Mouse (Mus musculus) embryo, embryonic 10 days (tissue): ENCODE data around the gene AC134908.4.
"Not testable (repeated sequence)": the region's sequence is repeated elsewhere in the genome, so short reads cannot be mapped to it uniquely, and the experiment has no call there.

Experiments
- DNase-seq: peaks from one replicate; pipeline ENCODE4 v3.0.0-alpha.2; 2015; ENCODE audit warnings: low spot score

AC134908.4 gene

GRCm38 (mm10) chr17:25769331-25769730, 26.1 kb downstream of the AC134908.4 start:
- DNase-seq = no peak

- DNase-seq = peak; percentile 20
Observed at GRCm38 (mm10) chr17:25765886-25766285, 29.6 kb downstream of the AC134908.4 start.

GRCm38 (mm10) chr17:25762591-25762990, 32.9 kb downstream of the AC134908.4 start:
- DNase-seq = no peak

GRCm38 (mm10) chr17:25761561-25761970, 33.9 kb downstream of the AC134908.4 start:
- DNase-seq = peak; percentile 45

GRCm38 (mm10) chr17:25760148-25760547, 35.3 kb downstream of the AC134908.4 start:
- DNase-seq = no peak

- DNase-seq = no peak
Observed at GRCm38 (mm10) chr17:25757691-25758090, 37.8 kb downstream of the AC134908.4 start.

GRCm38 (mm10) chr17:25756378-25757242, 38.8 kb downstream of the AC134908.4 start:
- no peak for DNase-seq

GRCm38 (mm10) chr17:25755627-25756377, 39.7 kb downstream of the AC134908.4 start:
- DNase-seq = no peak

GRCm38 (mm10) chr17:25755086-25755485, 40.4 kb downstream of the AC134908.4 start:
- no peak for DNase-seq

- DNase-seq = no peak
Observed at GRCm38 (mm10) chr17:25754241-25754640, 41.2 kb downstream of the AC134908.4 start, which contains the start of gene Msln. Msln (minus strand) TSS chr17:25754378.

GRCm38 (mm10) chr17:25751446-25751845, 44.0 kb downstream of the AC134908.4 start:
- no peak for DNase-seq

GRCm38 (mm10) chr17:25749314-25749713, 46.1 kb downstream of the AC134908.4 start:
- no peak for DNase-seq

GRCm38 (mm10) chr17:25748238-25748637, 47.2 kb downstream of the AC134908.4 start:
- DNase-seq = no peak

GRCm38 (mm10) chr17:25744311-25744710, 51.1 kb downstream of the AC134908.4 start:
- DNase-seq = no peak

GRCm38 (mm10) chr17:25743831-25744230, 51.6 kb downstream of the AC134908.4 start:
- DNase-seq = no peak

- DNase-seq = not testable (repeated sequence)
Observed at GRCm38 (mm10) chr17:25741471-25741870, 54.0 kb downstream of the AC134908.4 start.
